Mouse (Mus musculus) testis, adult 2 months (tissue): ENCODE measurements at regions not wholly inside any gene's neighbourhood (a gene's known extent, or its start where the extent isn't known, plus 50 kb on each side); places are given as distances from the start of the nearest gene placed in this dataset.

ENCODE experiments used
- CTCF ChIP-seq: fragments of 200-500 bp; IDR thresholded peaks from 2 replicates; pipeline ENCODE4 v1.5.1; 2012; ENCODE audit warnings: low read depth, mild to moderate bottlenecking, inconsistent platforms, low read length, moderate library complexity; ENCODE audit not compliant: control insufficient read depth, insufficient read depth, insufficient replicate concordance
- POLR2A ChIP-seq: fragments of 200-500 bp; IDR thresholded peaks from 2 replicates; pipeline ENCODE4 v1.6.1; 2012; ENCODE audit warnings: low read depth, mild to moderate bottlenecking, inconsistent platforms, low read length, moderate library complexity; ENCODE audit not compliant: control insufficient read depth

DNA sequence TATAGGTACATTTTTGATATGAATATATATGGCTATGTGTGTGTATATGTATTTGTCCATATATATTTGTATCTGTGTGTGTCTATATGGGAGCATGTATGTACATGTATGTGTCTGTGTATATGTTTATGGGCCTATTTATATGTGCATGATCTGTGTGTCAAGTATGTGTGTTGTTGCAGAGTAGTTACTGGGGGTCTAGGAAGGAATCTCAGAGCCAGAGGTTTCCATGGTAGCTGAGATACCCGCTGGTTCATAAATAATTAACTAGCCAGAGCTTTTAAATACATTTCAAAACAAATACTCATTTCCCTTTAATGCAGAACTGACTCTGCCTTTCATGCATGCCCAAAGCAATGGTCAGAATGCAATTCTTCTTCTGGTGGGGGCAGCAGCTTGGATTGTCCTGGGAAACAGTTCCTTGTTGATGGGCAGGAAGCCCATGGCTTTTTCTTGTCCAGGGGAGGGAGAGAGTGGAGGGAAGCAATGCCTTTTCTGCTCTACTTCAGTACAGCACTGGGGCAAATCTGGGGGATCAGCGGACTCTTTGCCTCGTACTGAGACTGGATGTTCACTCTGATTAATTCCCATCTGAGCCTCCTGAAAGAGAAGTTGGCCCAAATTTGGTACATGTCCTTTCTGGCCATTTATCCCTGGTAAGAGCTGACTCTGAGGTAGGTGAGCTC, 798.7 kb downstream of the Gm9195 start:
- TF ChIP-seq CTCF (no peak), POLR2A (no peak)
